Mouse (Mus musculus) midbrain, postnatal 0 days (tissue): ENCODE results near the gene Cd3e. TPM values are rescaled to one million over a fixed set of nuclear protein-coding genes. Genes with fewer than 3 reads are reported as not detected.

Experiments used
- ATAC-seq: fragments of 200-750 bp; cut with Nextera tagmentation; 2 replicates; pipeline ENCODE4 v1.8.0; 2017; ENCODE audit warnings: moderate number of reproducible peaks, mild to moderate bottlenecking, moderate TSS enrichment, moderate library complexity; ENCODE audit not compliant: low FRiP score
- DNase-seq: peaks from one replicate; pipeline ENCODE4 v3.0.0-alpha.2; 2015; ENCODE audit warnings: low spot score
- H3K27ac ChIP-seq: fragments of 300-500 bp; sonication (generic); 2 replicates; pipeline ENCODE4 v1.5.1; 2014; ENCODE audit warnings: low read depth, mild to moderate bottlenecking, low read length, mixed read lengths
- H3K27me3 ChIP-seq: fragments of 300-500 bp; sonication (generic); 2 replicates; pipeline ENCODE4 v1.6.1; 2014; ENCODE audit warnings: low read length, control low read depth, mixed read lengths; ENCODE audit not compliant: insufficient read depth
- H3K36me3 ChIP-seq: fragments of 300-500 bp; sonication (generic); 2 replicates; pipeline ENCODE4 v1.6.1; 2014; ENCODE audit warnings: low read length, control low read depth, mixed read lengths; ENCODE audit not compliant: insufficient read depth
- H3K4me1 ChIP-seq: fragments of 300-500 bp; sonication (generic); 2 replicates; pipeline ENCODE4 v1.6.1; 2014; ENCODE audit warnings: mild to moderate bottlenecking, control low read depth, antibody characterized with exemption, low read length, mixed read lengths; ENCODE audit not compliant: insufficient read depth
- H3K4me2 ChIP-seq: fragments of 300-500 bp; sonication (generic); 2 replicates; pipeline ENCODE4 v1.6.1; 2014; ENCODE audit warnings: low read depth, mild to moderate bottlenecking, low read length, mixed read lengths; ENCODE audit not compliant: poor library complexity, severe bottlenecking
- H3K4me3 ChIP-seq: fragments of 300-500 bp; sonication (generic); 2 replicates; pipeline ENCODE4 v1.5.1; 2014; ENCODE audit warnings: low read depth, mild to moderate bottlenecking, low read length, moderate library complexity
- H3K9ac ChIP-seq: fragments of 300-500 bp; sonication (generic); replicated peaks from 2 replicates; pipeline ENCODE4 v1.6.1; 2014; ENCODE audit warnings: mild to moderate bottlenecking, low read length, moderate library complexity, mixed read lengths; ENCODE audit not compliant: poor library complexity, severe bottlenecking
- H3K9me3 ChIP-seq: fragments of 300-500 bp; sonication (generic); 2 replicates; pipeline ENCODE4 v1.6.1; 2016; ENCODE audit warnings: low read length, control low read depth
- CTCF ChIP-seq: IDR thresholded peaks from 2 replicates; pipeline ENCODE4 v1.5.1; 2016; ENCODE audit warnings: antibody characterized with exemption, mild to moderate bottlenecking
- WGBS: fragments of 180-500 bp; shearing (Covaris S2); extraction: QIAGEN DNeasy Blood & Tissue Kit; methylation state at CpG from one replicate; pipeline ENCODE4 v1.1.7; 2014; 5-methylcytosine and 5-hydroxymethylcytosine counted together
- polyA plus RNA-seq: library from polyadenylated mRNA; unstranded; fragments of >200 nt; fragmentation: Nextera tagmentation; extraction: Ambion mirVana; gene quantifications from 2 replicates; pipeline ENCODE4 v1.2.1, GENCODE M21; 2015
- total RNA-seq: library from RNA; depleted of rRNA; stranded (reverse); fragments of >200 nt; gene quantifications from 2 replicates; pipeline ENCODE4 v1.2.3, GENCODE M21; 2014; rRNA removed

Cd3e gene
- total and polyA plus RNA-seq, 2 experiments from 2014 or later = 0.15 TPM; not detected in 1

- Histone ChIP-seq H3K4me2 (no peak overlapping the region), H3K9me3 (no peaks in the 10 kb centered on the region), H3K4me1 (no peaks in the 10 kb centered on the region), H3K27me3 (no peaks in the 10 kb centered on the region), H3K36me3 (peaks cover 60% of the 10 kb centered on the region), H3K4me3 (no peak overlapping the region), H3K9ac (no peak overlapping the region), H3K27ac (no peak overlapping the region)
- no peak for TF ChIP-seq CTCF
- WGBS = 96% methylated on average over 3 of the region's 3 CpGs
- DNase-seq = no peak
- no peak for ATAC-seq
Measured at GRCm38 (mm10) chr9:44954432-44954831, 55.0 kb downstream of the Cd3e start.

Other genes starting within 250 kb of the Cd3e start
- 93.7 and 108 TPM in 2 replicates for gene Arcn1, start 241.8 kb downstream of the Cd3e start, total RNA-seq
- 102 and 106 TPM in 2 replicates for gene Arcn1, start 241.8 kb downstream of the Cd3e start, polyA plus RNA-seq
- gene Ift46, start 241.7 kb downstream of the Cd3e start, total RNA-seq = 64.8 and 72.1 TPM in 2 replicates
- gene Ift46, start 241.7 kb downstream of the Cd3e start, polyA plus RNA-seq = 151 and 170 TPM in 2 replicates
- 29.9 and 32.6 TPM in 2 replicates for gene Tmem25, start 210.3 kb downstream of the Cd3e start, total RNA-seq
- 25.9 and 30.1 TPM in 2 replicates for gene Tmem25, start 210.3 kb downstream of the Cd3e start, polyA plus RNA-seq
- gene Ttc36, start 206.6 kb downstream of the Cd3e start, total RNA-seq = 3.3 TPM in 1 of 2 replicates, not detected in the other
- gene Ttc36, start 206.6 kb downstream of the Cd3e start, polyA plus RNA-seq = 0.61 and 1.0 TPM in 2 replicates
- 27.8 and 28.0 TPM in 2 replicates for gene Kmt2a, start 128.3 kb downstream of the Cd3e start, total RNA-seq
- gene Kmt2a, start 128.3 kb downstream of the Cd3e start, polyA plus RNA-seq = 14.0 and 20.0 TPM in 2 replicates
- gene Atp5l, start 88.9 kb downstream of the Cd3e start, total RNA-seq = 204 and 253 TPM in 2 replicates
- 870 and 874 TPM in 2 replicates for gene Atp5l, start 88.9 kb downstream of the Cd3e start, polyA plus RNA-seq
- 51.9 and 62.2 TPM in 2 replicates for gene Ube4a, start 44.0 kb downstream of the Cd3e start, total RNA-seq
- gene Ube4a, start 44.0 kb downstream of the Cd3e start, polyA plus RNA-seq = 26.4 and 26.7 TPM in 2 replicates
- not detected in 2 replicates for gene Cd3g, start 29.2 kb downstream of the Cd3e start, total RNA-seq
- gene Cd3g, start 29.2 kb downstream of the Cd3e start, polyA plus RNA-seq = not detected in 2 replicates
- not detected in 2 replicates for gene Cd3d, start 27.8 kb downstream of the Cd3e start, total RNA-seq
- not detected in 2 replicates for gene Cd3d, start 27.8 kb downstream of the Cd3e start, polyA plus RNA-seq
- gene Mpzl2, start 30.2 kb upstream of the Cd3e start, total RNA-seq = 3.1 and 5.6 TPM in 2 replicates
- 4.0 and 4.4 TPM in 2 replicates for gene Mpzl2, start 30.2 kb upstream of the Cd3e start, polyA plus RNA-seq
- gene Mpzl3, start 45.6 kb upstream of the Cd3e start, total RNA-seq = 2.5 TPM in 2 replicates
- gene Mpzl3, start 45.6 kb upstream of the Cd3e start, polyA plus RNA-seq = 1.1 and 1.3 TPM in 2 replicates
- 0.09 TPM in 1 of 2 replicates, not detected in the other for gene Jaml, start 69.6 kb upstream of the Cd3e start, total RNA-seq
- 0.23 and 0.44 TPM in 2 replicates for gene Jaml, start 69.6 kb upstream of the Cd3e start, polyA plus RNA-seq
- 12.8 and 14.1 TPM in 2 replicates for gene Scn2b, start 108.2 kb upstream of the Cd3e start, total RNA-seq
- gene Scn2b, start 108.2 kb upstream of the Cd3e start, polyA plus RNA-seq = 9.1 and 9.4 TPM in 2 replicates
- gene Scn4b, start 128.8 kb upstream of the Cd3e start, total RNA-seq = 0.61 and 0.93 TPM in 2 replicates
- 0.31 and 0.37 TPM in 2 replicates for gene Scn4b, start 128.8 kb upstream of the Cd3e start, polyA plus RNA-seq
- not detected in 2 replicates for gene BC049352, start 172.4 kb upstream of the Cd3e start, total RNA-seq
- 0.26 TPM in 1 of 2 replicates, not detected in the other for gene BC049352, start 172.4 kb upstream of the Cd3e start, polyA plus RNA-seq
- 0.11 TPM in 1 of 2 replicates, not detected in the other for gene Tmprss4, start 194.5 kb upstream of the Cd3e start, total RNA-seq
- not detected in 2 replicates for gene Tmprss4, start 194.5 kb upstream of the Cd3e start, polyA plus RNA-seq